Mouse (Mus musculus) liver, postnatal 0 days (tissue): ENCODE measurements around the gene Foxl1. TPM values are rescaled to one million over a fixed set of nuclear protein-coding genes. Genes with fewer than 3 reads are reported as not detected.

Source experiments
- ATAC-seq: fragments of 200-750 bp; cut with Nextera tagmentation; 2 replicates; pipeline ENCODE4 v1.8.0; 2017; ENCODE audit warnings: mild to moderate bottlenecking, moderate library complexity
- DNase-seq: peaks from one replicate; pipeline ENCODE4 v3.0.0-alpha.2; 2016
- H3K27ac ChIP-seq: fragments of 300-500 bp; sonication (generic); 2 replicates; pipeline ENCODE4 v1.5.1; 2014; ENCODE audit warnings: antibody characterized with exemption, moderate library complexity, mild to moderate bottlenecking, low read depth
- H3K27me3 ChIP-seq: fragments of 300-500 bp; sonication (generic); 2 replicates; pipeline ENCODE4 v1.6.1; 2014; ENCODE audit warnings: low read length, control low read depth, mixed read lengths; ENCODE audit not compliant: insufficient read depth
- H3K36me3 ChIP-seq: fragments of 300-500 bp; sonication (generic); replicated peaks from 2 replicates; pipeline ENCODE4 v1.6.1; 2014; ENCODE audit warnings: mild to moderate bottlenecking, control low read depth, low read length, moderate library complexity, mixed read lengths; ENCODE audit not compliant: insufficient read depth
- H3K4me1 ChIP-seq: fragments of 300-500 bp; sonication (generic); 2 replicates; pipeline ENCODE4 v1.6.1; 2014; ENCODE audit warnings: antibody characterized with exemption, mild to moderate bottlenecking, control low read depth; ENCODE audit not compliant: insufficient read depth
- H3K4me2 ChIP-seq: fragments of 300-500 bp; sonication (generic); 2 replicates; pipeline ENCODE4 v1.6.1; 2014; ENCODE audit warnings: low read depth, mild to moderate bottlenecking, low read length, moderate library complexity, mixed read lengths
- H3K4me3 ChIP-seq: fragments of 300-500 bp; sonication (generic); 2 replicates; pipeline ENCODE4 v1.5.1; 2014; ENCODE audit warnings: low read depth, low read length
- H3K9ac ChIP-seq: fragments of 300-500 bp; sonication (generic); replicated peaks from 2 replicates; pipeline ENCODE4 v1.6.1; 2014; ENCODE audit warnings: mild to moderate bottlenecking, moderate library complexity
- H3K9me3 ChIP-seq: fragments of 300-500 bp; sonication (generic); 2 replicates; pipeline ENCODE4 v1.6.1; 2016; ENCODE audit warnings: mild to moderate bottlenecking, control low read depth, low read length, mixed read lengths
- CTCF ChIP-seq: sonication (generic); IDR thresholded peaks from 2 replicates; pipeline ENCODE4 v1.5.1; 2016; ENCODE audit warnings: antibody characterized with exemption, low read depth
- EP300 ChIP-seq: IDR thresholded peaks from 2 replicates; pipeline ENCODE4 v1.6.1; 2016; ENCODE audit warnings: antibody characterized with exemption, low read depth, mild to moderate bottlenecking
- WGBS: fragments of 180-500 bp; shearing (Covaris S2); extraction: QIAGEN DNeasy Blood & Tissue Kit; methylation state at CpG from one replicate; pipeline ENCODE4 v1.1.7; 2014; ENCODE audit not compliant: insufficient replicate concordance; 5-methylcytosine and 5-hydroxymethylcytosine counted together
- polyA plus RNA-seq: library from polyadenylated mRNA; unstranded; fragments of >200 nt; fragmentation: Nextera tagmentation; extraction: Ambion mirVana; gene quantifications from 2 replicates; pipeline ENCODE4 v1.2.1, GENCODE M21; 2015

Foxl1 gene
- polyA plus RNA-seq, 1 experiment from 2014 or later = not detected

- ATAC-seq = no peak
- H3K4me1 ChIP-seq = no peaks in the 10 kb centered on the region
- no peaks in the 10 kb centered on the region for H3K36me3 ChIP-seq
- peaks cover 81% of the 10 kb centered on the region for H3K27me3 ChIP-seq
- no peak overlapping the region for H3K27ac ChIP-seq
- H3K9me3 ChIP-seq = no peaks in the 10 kb centered on the region
- WGBS = 7% methylated on average over 1 of the region's 1 CpGs
- no peak overlapping the region for H3K4me3 ChIP-seq
- no peak overlapping the region for H3K9ac ChIP-seq
- TF ChIP-seq CTCF = peak; percentile 26; the same call in 1 of the 2 replicates
- TF ChIP-seq EP300 = no peak
- H3K4me2 ChIP-seq = no peak overlapping the region
- DNase-seq = no peak
Measured at GRCm38 (mm10) chr8:121090716-121091115, 37.0 kb upstream of the Foxl1 start.

GRCm38 (mm10) chr8:121092141-121092540 is 35.6 kb upstream of the Foxl1 start:
- Histone ChIP-seq H3K9ac (no peak overlapping the region), H3K9me3 (no peaks in the 10 kb centered on the region), H3K27ac (no peak overlapping the region), H3K27me3 (peaks cover 67% of the 10 kb centered on the region), H3K36me3 (no peaks in the 10 kb centered on the region), H3K4me2 (no peak overlapping the region), H3K4me1 (no peaks in the 10 kb centered on the region), H3K4me3 (no peak overlapping the region)
- TF ChIP-seq CTCF = no peak
- TF ChIP-seq EP300 = no peak
- 26% methylated on average over 6 of the region's 6 CpGs for WGBS
- DNase-seq (no peak), ATAC-seq (peak; percentile 21; the same call in 1 of the 2 replicates)

- peaks cover 62% of the 10 kb centered on the region for H3K27me3 ChIP-seq
- no peak overlapping the region for H3K9ac ChIP-seq
- H3K9me3 ChIP-seq = no peaks in the 10 kb centered on the region
- H3K4me3 ChIP-seq = no peak overlapping the region
- H3K4me1 ChIP-seq = no peaks in the 10 kb centered on the region
- WGBS = under 1% methylated on average over 16 of the region's 16 CpGs
- ATAC-seq = peak; percentile 62
- TF ChIP-seq CTCF (peak; percentile 91), EP300 (no peak)
- peak; percentile 87 for DNase-seq
- no peak overlapping the region for H3K4me2 ChIP-seq
- H3K36me3 ChIP-seq = 0 out of 2 replicates have a peak, but pooled peaks cover 3% of the 10 kb centered on the region
- H3K27ac ChIP-seq = no peak overlapping the region
Measured at GRCm38 (mm10) chr8:121092627-121093026, 35.1 kb upstream of the Foxl1 start.

DNA sequence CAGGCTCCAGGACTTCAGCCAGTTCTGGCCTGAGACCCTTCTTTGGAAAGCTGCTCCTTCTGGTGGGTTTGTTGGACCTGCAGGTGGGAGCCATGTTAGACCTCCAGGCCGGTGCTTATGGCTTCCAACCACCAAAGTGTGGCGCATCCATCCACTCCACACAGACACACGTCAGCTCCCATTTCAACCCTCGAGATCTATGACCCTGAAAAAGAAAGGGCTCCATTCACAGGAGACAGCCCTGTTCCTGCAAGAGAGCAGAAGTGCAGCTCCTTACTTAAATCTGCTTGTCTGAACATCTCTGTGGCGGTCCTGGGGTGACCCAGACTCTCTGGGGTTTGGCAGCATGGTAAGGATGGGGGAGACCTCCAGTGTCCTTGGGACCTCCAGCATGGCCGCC is 34.2 kb upstream of the Foxl1 start:
- Histone ChIP-seq H3K27me3 (peaks cover 54% of the 10 kb centered on the region), H3K36me3 (0 out of 2 replicates have a peak, but pooled peaks cover 6% of the 10 kb centered on the region), H3K4me1 (no peaks in the 10 kb centered on the region), H3K9me3 (no peaks in the 10 kb centered on the region), H3K4me2 (no peak overlapping the region), H3K27ac (no peak overlapping the region), H3K9ac (no peak overlapping the region), H3K4me3 (no peak overlapping the region)
- no peak for DNase-seq
- TF ChIP-seq CTCF (no peak), EP300 (no peak)
- ATAC-seq = no peak
- WGBS = 54% methylated on average over 6 of the region's 6 CpGs

GRCm38 (mm10) chr8:121104049-121104818 is 23.5 kb upstream of the Foxl1 start:
- WGBS = 53% methylated on average over 17 of the region's 17 CpGs
- Histone ChIP-seq H3K4me1 (peaks cover 9% of the 10 kb centered on the region; the same call in 1 of the 2 replicates), H3K36me3 (peaks cover 30% of the 10 kb centered on the region), H3K27me3 (no peaks in the 10 kb centered on the region), H3K4me2 (no peak overlapping the region), H3K27ac (no peak overlapping the region), H3K4me3 (no peak overlapping the region), H3K9me3 (no peaks in the 10 kb centered on the region), H3K9ac (no peak overlapping the region)
- DNase-seq (peak; percentile 84), ATAC-seq (peak; percentile 20; the same call in 1 of the 2 replicates)
- TF ChIP-seq CTCF = peak; percentile 98
- no peak for TF ChIP-seq EP300

GRCm38 (mm10) chr8:121107668-121108656 is 19.8 kb upstream of the Foxl1 start, which contains the start of gene Mthfsd:
Gene Mthfsd, minus strand, starts transcription at chr8:121108392.
- TF ChIP-seq CTCF (no peak), EP300 (no peak)
- DNase-seq = peak; percentile 98
- 2% methylated on average over 75 of the region's 75 CpGs for WGBS

More at GRCm38 (mm10) chr8:121107668-121108656, 19.8 kb upstream of the Foxl1 start, which contains the start of gene Mthfsd:
- H3K4me2 ChIP-seq = peak within 1 kb of the TSS; percentile 88
- peaks cover 10% of the 10 kb centered on the region; the same call in 1 of the 2 replicates for H3K36me3 ChIP-seq
- peak; percentile 94 for ATAC-seq
- H3K4me3 ChIP-seq = peak within 1 kb of the TSS; percentile 84
- peak within 1 kb of the TSS; percentile 86 for H3K27ac ChIP-seq
- no peaks in the 10 kb centered on the region for H3K9me3 ChIP-seq
- H3K9ac ChIP-seq = peak within 1 kb of the TSS; percentile 82
- H3K4me1 ChIP-seq = peaks cover 10% of the 10 kb centered on the region; the same call in 1 of the 2 replicates
- no peaks in the 10 kb centered on the region for H3K27me3 ChIP-seq
